Mouse (Mus musculus): ENCODE data around the gene Mbd3. TPM values are rescaled to one million over a fixed set of nuclear protein-coding genes. Genes with fewer than 3 reads are reported as not detected.

The Mbd3 gene
- 57.4 and 67.9 TPM in 2 replicates for polyA plus RNA-seq (2015; fragmentation: Nextera tagmentation; extraction: Ambion mirVana)

DNA sequence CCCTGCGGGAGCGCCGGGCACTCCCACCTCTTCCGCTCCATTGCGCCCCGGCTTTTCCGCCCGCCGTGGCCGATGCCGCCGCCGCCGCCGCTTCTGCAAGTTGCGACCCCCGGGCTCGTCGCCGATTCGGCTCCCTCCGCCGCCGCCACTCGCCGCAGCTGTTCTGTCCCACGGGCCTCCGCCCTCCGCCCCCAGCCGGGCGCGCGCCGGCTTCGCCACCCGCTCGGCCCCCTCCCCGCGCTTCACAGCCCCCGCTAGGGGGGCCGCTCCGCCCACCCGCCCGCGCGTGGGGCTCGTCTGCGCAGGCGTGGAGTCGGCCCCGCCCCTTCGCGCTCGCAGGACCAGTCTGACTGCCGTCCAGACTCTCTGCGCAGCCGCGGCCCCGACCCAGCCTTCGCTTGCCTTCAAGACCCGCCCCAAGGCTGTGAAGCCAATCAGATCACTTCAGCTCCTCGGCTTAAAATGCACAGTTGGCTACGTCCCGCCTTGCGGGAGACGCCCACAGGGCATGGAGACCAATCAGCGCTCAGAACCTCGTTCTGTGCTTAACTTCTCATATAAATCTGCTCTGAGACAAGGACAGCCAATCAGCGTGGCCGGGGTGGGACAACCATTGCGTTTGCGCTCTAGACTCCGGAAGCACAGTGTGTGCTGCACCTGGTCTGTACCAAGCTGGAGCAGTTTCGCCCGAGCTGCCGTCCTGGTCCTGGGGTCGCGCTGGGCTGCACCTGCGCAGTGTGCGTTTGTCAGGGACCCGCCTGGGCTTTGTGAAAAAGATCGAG is at the start of gene Mbd3:
Mbd3 (minus strand) TSS at position 360 of the 782 bp plus-strand sequence.

DNA sequence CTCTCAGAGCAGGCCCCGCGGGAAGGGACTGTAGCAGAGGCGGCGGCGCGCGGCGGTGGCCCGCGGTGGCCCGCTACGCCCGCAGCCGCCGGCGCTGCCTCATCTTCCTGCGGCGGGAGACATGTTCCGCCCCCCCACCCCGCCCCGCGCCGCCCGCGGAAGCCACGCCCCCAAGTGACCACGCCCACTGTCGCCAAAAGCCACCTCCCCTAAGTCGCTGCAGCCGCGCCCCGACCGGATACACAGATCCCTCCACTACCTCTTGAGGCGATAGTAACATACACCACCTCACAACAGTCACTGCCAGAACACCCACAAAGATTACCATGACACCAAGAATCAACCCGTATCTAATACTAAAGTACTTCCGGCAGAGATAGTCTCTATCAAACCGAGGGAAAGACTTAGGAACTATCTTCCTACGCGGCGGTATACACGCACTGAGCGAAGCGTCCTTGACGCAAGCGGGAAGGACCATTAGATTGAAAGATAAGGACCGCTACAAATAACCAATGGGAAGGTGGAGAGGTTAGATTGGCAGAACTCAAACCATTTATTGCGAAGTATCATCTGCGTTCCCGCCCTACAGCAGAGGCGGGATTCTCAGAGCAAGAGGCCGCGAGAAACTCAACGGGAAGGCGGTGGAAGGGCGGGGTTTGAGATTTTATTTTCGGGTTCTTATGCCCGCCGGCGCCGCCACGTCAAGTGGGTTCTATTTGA is 34.3 kb upstream of the Mbd3 start, which contains the start of gene Tcf3:
Tcf3 (minus strand) TSS at position 135 of the 720 bp plus-strand sequence.

DNA sequence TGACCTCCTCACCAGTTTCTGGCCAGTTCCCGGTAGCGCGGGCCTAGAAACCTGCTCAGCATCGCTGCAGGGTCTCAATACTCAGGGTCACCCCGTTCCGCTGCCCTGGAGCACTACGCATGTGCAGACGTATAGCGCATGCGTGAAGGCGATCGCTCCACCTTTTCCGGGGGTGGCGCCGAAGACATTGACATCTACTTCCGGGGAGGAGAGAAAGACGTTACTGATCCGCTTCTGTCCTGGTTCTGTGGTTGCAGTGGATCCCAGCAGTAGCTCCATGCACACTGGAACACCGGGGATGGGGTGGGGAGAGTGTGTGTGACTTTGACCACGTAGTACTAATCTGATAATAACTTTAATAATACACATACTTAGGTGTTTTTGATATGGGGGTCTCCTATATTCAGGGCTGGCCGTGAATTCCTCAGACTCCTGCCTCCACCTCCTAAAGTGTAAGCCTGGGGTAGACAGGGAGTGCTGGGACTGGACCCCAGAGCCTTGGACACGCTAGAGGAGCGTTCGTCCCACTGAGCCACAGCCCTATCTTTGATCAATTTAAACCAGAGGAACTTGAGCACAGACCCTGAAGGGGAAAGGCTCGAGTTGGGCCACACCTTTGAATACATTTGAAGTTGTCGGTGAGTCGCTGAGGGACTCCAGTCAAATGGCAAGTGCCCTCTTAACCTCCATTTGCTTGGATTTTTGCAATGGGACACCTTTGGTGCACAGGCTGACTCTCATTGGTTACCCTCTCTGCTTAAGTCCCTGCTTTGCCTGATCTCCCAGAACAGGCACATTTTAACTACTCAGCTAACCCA is 7.5 kb upstream of the Mbd3 start, which contains the start of gene Uqcr11:
Uqcr11 (minus strand) TSS at position 147 of the 818 bp plus-strand sequence.

DNA sequence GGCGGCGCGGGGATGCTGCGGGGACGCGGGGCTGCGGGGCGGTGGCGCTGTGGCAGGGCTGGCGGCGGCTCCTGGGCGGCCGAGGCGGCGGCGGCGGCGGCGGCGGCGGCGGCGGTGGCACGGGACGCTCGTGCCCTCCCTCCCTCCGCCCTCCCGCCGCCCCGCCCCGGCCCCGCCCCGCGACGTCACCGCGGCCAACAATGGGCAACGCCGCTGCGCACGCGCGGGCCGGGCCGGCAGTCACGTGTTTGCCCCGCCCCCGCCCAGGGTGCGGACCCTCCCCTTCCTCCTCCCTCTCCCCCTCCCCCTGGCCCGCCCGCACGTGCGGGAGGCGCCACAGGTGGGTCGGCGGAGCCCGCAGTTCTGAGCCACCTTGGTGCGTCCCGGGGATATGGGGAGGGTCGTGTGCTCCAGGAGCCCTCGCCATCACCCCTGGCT is 11.8 kb downstream of the Mbd3 start, which contains the start of gene Mex3d:
Mex3d (minus strand) TSS at position 138 of the 438 bp plus-strand sequence.

DNA sequence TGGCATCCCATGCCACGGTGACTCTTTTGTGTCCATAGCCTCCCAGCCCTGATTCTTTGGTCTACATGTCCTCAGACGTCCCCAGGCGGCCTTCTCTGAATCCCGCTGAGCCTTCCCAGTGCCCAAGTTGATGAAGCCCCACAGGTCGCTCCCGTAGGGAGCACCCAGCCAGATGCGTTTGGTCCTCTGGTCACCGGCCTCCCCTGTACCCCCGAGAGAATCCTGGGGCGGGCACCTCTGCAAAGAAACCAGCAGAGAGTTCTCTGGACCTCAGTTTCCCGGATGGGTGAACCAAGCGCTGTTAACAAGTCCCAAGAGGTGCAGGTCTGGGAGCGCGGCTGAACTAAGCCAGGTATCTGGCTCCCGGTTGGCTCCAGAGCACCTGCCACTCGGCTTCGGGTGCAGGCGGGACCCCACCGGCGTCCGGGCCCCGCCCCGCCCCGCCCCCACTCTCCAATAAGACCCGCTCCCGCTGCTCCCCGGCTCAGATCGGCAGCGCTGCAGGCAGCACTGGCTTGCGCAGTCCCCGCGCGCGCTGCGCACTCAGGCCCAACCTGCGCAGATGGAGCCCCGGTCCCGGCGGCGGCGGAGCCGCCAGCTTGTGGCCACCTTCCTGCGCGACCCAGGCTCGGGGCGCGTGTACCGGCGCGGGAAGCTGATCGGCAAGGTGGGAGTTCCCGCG is 43.2 kb downstream of the Mbd3 start, which contains the start of gene Plk5:
Plk5 (plus strand) TSS at position 459 of the 682 bp plus-strand sequence.

DNA sequence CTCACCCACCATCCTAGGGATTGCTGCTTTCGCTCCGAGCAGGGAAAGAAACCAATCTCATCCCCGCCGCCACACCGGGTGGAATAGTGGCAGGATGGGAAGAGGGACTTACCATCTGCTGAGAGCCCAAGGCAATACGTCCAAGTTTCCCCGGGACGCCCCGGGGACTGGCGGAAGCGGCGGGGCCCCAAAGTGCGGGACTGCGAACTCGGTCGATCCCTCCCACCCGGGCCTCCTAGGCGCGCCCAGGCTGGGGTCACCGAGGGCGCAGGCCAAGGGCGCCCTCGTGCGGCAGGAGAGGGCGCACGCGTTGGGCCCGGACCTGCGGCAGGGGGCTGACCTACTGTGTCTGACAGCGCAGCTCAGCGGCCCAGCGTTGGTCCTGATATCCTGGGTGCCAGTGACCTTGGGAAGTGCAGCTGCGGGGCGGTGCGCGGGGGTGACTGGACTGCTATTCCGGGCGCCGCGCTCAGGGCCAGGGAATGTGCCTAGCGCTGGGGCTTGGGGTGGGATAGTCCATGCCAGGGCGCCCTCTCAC is 51.0 kb downstream of the Mbd3 start, which contains the start of gene Adamtsl5:
Adamtsl5 (minus strand) TSS at position 169 of the 538 bp plus-strand sequence.

Other genes starting within 250 kb of the Mbd3 start
- 139 and 157 TPM in 2 replicates for gene Cirbp, start 233.6 kb downstream of the Mbd3 start, polyA plus RNA-seq (2015; fragmentation: Nextera tagmentation; extraction: Ambion mirVana)
- gene 1600002K03Rik, start 226.6 kb downstream of the Mbd3 start, polyA plus RNA-seq (2015; fragmentation: Nextera tagmentation; extraction: Ambion mirVana) = 11.0 and 12.5 TPM in 2 replicates
- gene Efna2, start 220.1 kb downstream of the Mbd3 start, polyA plus RNA-seq (2015; fragmentation: Nextera tagmentation; extraction: Ambion mirVana) = 2.0 and 3.0 TPM in 2 replicates
- 34.1 and 39.0 TPM in 2 replicates for gene Mum1, start 173.1 kb downstream of the Mbd3 start, polyA plus RNA-seq (2015; fragmentation: Nextera tagmentation; extraction: Ambion mirVana)
- gene Ndufs7, start 150.4 kb downstream of the Mbd3 start, polyA plus RNA-seq (2015; fragmentation: Nextera tagmentation; extraction: Ambion mirVana) = 272 and 282 TPM in 2 replicates
- gene Gamt, start 138.5 kb downstream of the Mbd3 start, polyA plus RNA-seq (2015; fragmentation: Nextera tagmentation; extraction: Ambion mirVana) = 6.0 and 8.6 TPM in 2 replicates
- 45.5 and 45.9 TPM in 2 replicates for gene Dazap1, start 138.1 kb downstream of the Mbd3 start, polyA plus RNA-seq (2015; fragmentation: Nextera tagmentation; extraction: Ambion mirVana)
- gene Rps15, start 107.1 kb downstream of the Mbd3 start, polyA plus RNA-seq (2015; fragmentation: Nextera tagmentation; extraction: Ambion mirVana) = 877 and 915 TPM in 2 replicates
- gene Apc2, start 103.6 kb downstream of the Mbd3 start, polyA plus RNA-seq (2015; fragmentation: Nextera tagmentation; extraction: Ambion mirVana) = 0.12 and 0.13 TPM in 2 replicates
- gene 2310011J03Rik, start 79.0 kb downstream of the Mbd3 start, polyA plus RNA-seq (2015; fragmentation: Nextera tagmentation; extraction: Ambion mirVana) = 51.7 and 54.7 TPM in 2 replicates
- 5.2 and 5.4 TPM in 2 replicates for gene Pcsk4, start 70.1 kb downstream of the Mbd3 start, polyA plus RNA-seq (2015; fragmentation: Nextera tagmentation; extraction: Ambion mirVana)
- gene Reep6, start 69.6 kb downstream of the Mbd3 start, polyA plus RNA-seq (2015; fragmentation: Nextera tagmentation; extraction: Ambion mirVana) = 5.7 and 6.7 TPM in 2 replicates
- 3.7 and 3.8 TPM in 2 replicates for gene Adamtsl5, start 51.1 kb downstream of the Mbd3 start, polyA plus RNA-seq (2015; fragmentation: Nextera tagmentation; extraction: Ambion mirVana)
- 0.12 TPM in 1 of 2 replicates, not detected in the other for gene Plk5, start 43.1 kb downstream of the Mbd3 start, polyA plus RNA-seq (2015; fragmentation: Nextera tagmentation; extraction: Ambion mirVana)
- gene Mex3d, start 11.9 kb downstream of the Mbd3 start, polyA plus RNA-seq (2015; fragmentation: Nextera tagmentation; extraction: Ambion mirVana) = 2.8 TPM in 2 replicates
- 586 and 595 TPM in 2 replicates for gene Uqcr11, start 7.3 kb upstream of the Mbd3 start, polyA plus RNA-seq (2015; fragmentation: Nextera tagmentation; extraction: Ambion mirVana)
- 82.3 and 82.6 TPM in 2 replicates for gene Tcf3, start 34.1 kb upstream of the Mbd3 start, polyA plus RNA-seq (2015; fragmentation: Nextera tagmentation; extraction: Ambion mirVana)
- not detected in 2 replicates for gene Onecut3, start 95.3 kb upstream of the Mbd3 start, polyA plus RNA-seq (2015; fragmentation: Nextera tagmentation; extraction: Ambion mirVana)
- gene Atp8b3, start 139.6 kb upstream of the Mbd3 start, polyA plus RNA-seq (2015; fragmentation: Nextera tagmentation; extraction: Ambion mirVana) = 0.12 and 0.22 TPM in 2 replicates
- 13.4 and 14.4 TPM in 2 replicates for gene Rexo1, start 162.0 kb upstream of the Mbd3 start, polyA plus RNA-seq (2015; fragmentation: Nextera tagmentation; extraction: Ambion mirVana)
- 16.4 and 16.8 TPM in 2 replicates for gene Klf16, start 177.8 kb upstream of the Mbd3 start, polyA plus RNA-seq (2015; fragmentation: Nextera tagmentation; extraction: Ambion mirVana)
- 69.6 and 77.5 TPM in 2 replicates for gene Abhd17a, start 190.8 kb upstream of the Mbd3 start, polyA plus RNA-seq (2015; fragmentation: Nextera tagmentation; extraction: Ambion mirVana)
- gene Scamp4, start 203.3 kb upstream of the Mbd3 start, polyA plus RNA-seq (2015; fragmentation: Nextera tagmentation; extraction: Ambion mirVana) = 39.0 and 42.3 TPM in 2 replicates
- gene Adat3, start 203.3 kb upstream of the Mbd3 start, polyA plus RNA-seq (2015; fragmentation: Nextera tagmentation; extraction: Ambion mirVana) = 5.7 and 6.3 TPM in 2 replicates
- gene Gm49322, start 206.5 kb upstream of the Mbd3 start, polyA plus RNA-seq (2015; fragmentation: Nextera tagmentation; extraction: Ambion mirVana) = 0.82 and 1.6 TPM in 2 replicates
- 67.7 and 75.0 TPM in 2 replicates for gene Csnk1g2, start 223.3 kb upstream of the Mbd3 start, polyA plus RNA-seq (2015; fragmentation: Nextera tagmentation; extraction: Ambion mirVana)